Mouse (Mus musculus) E14TG2a.4 (cell line): ENCODE data around the gene Med13l.

Experiments
- H3K27me3 ChIP-seq: 2 replicates; pipeline ENCODE4 v1.6.1; 2014; ENCODE audit warnings: low read length, control low read depth; ENCODE audit not compliant: insufficient read depth
- H3K36me3 ChIP-seq: 2 replicates; pipeline ENCODE4 v1.6.1; 2014; ENCODE audit warnings: low read length, control low read depth; ENCODE audit not compliant: insufficient read depth
- H3K4me1 ChIP-seq: replicated peaks from 2 replicates; pipeline ENCODE4 v1.6.1; 2014; ENCODE audit warnings: low read depth, low read length, control low read depth
- H3K4me3 ChIP-seq: replicated peaks from 2 replicates; pipeline ENCODE4 v1.5.1; 2014; ENCODE audit warnings: mild to moderate bottlenecking, low read length
- H3K9me3 ChIP-seq: 2 replicates; pipeline ENCODE4 v1.6.1; 2014; ENCODE audit warnings: low read length, control low read depth
- CTCF ChIP-seq: conservative IDR thresholded peaks from 2 replicates; pipeline ENCODE4 v1.5.1; 2014; ENCODE audit warnings: low read length
- NANOG ChIP-seq: IDR thresholded peaks from 2 replicates; pipeline ENCODE4 v1.6.1; 2014; ENCODE audit warnings: borderline replicate concordance, low read length, mixed read lengths
- POU5F1 ChIP-seq: IDR thresholded peaks from 2 replicates; pipeline ENCODE4 v1.6.1; 2014; ENCODE audit warnings: low read length, borderline replicate concordance

Med13l gene

GRCm38 (mm10) chr5:118618963-118619610 is 58.6 kb downstream of the Med13l start:
- H3K36me3 ChIP-seq = peaks cover 24% of the 10 kb centered on the region; the same call in 1 of the 2 replicates
- no peak for TF ChIP-seq NANOG
- TF ChIP-seq CTCF = no peak
- no peak for TF ChIP-seq POU5F1
- H3K27me3 ChIP-seq = no peaks in the 10 kb centered on the region
- H3K4me3 ChIP-seq = no peak overlapping the region
- no peaks in the 10 kb centered on the region for H3K9me3 ChIP-seq
- H3K4me1 ChIP-seq = peaks cover 55% of the 10 kb centered on the region

GRCm38 (mm10) chr5:118619801-118620200 is 59.3 kb downstream of the Med13l start:
- Histone ChIP-seq H3K27me3 (no peaks in the 10 kb centered on the region), H3K4me3 (peak overlapping the region; percentile 14; the same call in 1 of the 2 replicates), H3K4me1 (peaks cover 48% of the 10 kb centered on the region), H3K9me3 (no peaks in the 10 kb centered on the region), H3K36me3 (peaks cover 24% of the 10 kb centered on the region; the same call in 1 of the 2 replicates)
- TF ChIP-seq NANOG (no peak), CTCF (no peak), POU5F1 (no peak)

GRCm38 (mm10) chr5:118620330-118620910 is 59.9 kb downstream of the Med13l start:
- no peak overlapping the region for H3K4me3 ChIP-seq
- H3K27me3 ChIP-seq = no peaks in the 10 kb centered on the region
- H3K9me3 ChIP-seq = no peaks in the 10 kb centered on the region
- TF ChIP-seq NANOG = no peak
- TF ChIP-seq CTCF = no peak
- H3K36me3 ChIP-seq = peaks cover 21% of the 10 kb centered on the region; the same call in 1 of the 2 replicates
- peaks cover 46% of the 10 kb centered on the region for H3K4me1 ChIP-seq

GRCm38 (mm10) chr5:118621877-118622276 is 61.4 kb downstream of the Med13l start:
- peaks cover 28% of the 10 kb centered on the region; the same call in 1 of the 2 replicates for H3K36me3 ChIP-seq
- H3K9me3 ChIP-seq = no peaks in the 10 kb centered on the region
- no peaks in the 10 kb centered on the region for H3K27me3 ChIP-seq
- H3K4me3 ChIP-seq = no peak overlapping the region
- TF ChIP-seq CTCF = no peak
- no peak for TF ChIP-seq POU5F1
- no peak for TF ChIP-seq NANOG
- H3K4me1 ChIP-seq = peaks cover 51% of the 10 kb centered on the region

- TF ChIP-seq POU5F1 (no peak), CTCF (no peak), NANOG (no peak)
- Histone ChIP-seq H3K36me3 (peaks cover 27% of the 10 kb centered on the region), H3K4me1 (peaks cover 53% of the 10 kb centered on the region), H3K4me3 (no peak overlapping the region), H3K9me3 (no peaks in the 10 kb centered on the region), H3K27me3 (no peaks in the 10 kb centered on the region)
Measured at GRCm38 (mm10) chr5:118622346-118622745, 61.9 kb downstream of the Med13l start.

- Histone ChIP-seq H3K4me1 (peaks cover 44% of the 10 kb centered on the region), H3K27me3 (no peaks in the 10 kb centered on the region), H3K4me3 (no peak overlapping the region), H3K36me3 (peaks cover 23% of the 10 kb centered on the region), H3K9me3 (no peaks in the 10 kb centered on the region)
- no peak for TF ChIP-seq POU5F1
- no peak for TF ChIP-seq CTCF
- TF ChIP-seq NANOG = no peak
Measured at GRCm38 (mm10) chr5:118623797-118624196, 63.3 kb downstream of the Med13l start.

- Histone ChIP-seq H3K9me3 (no peaks in the 10 kb centered on the region), H3K4me3 (no peak overlapping the region), H3K36me3 (peaks cover 38% of the 10 kb centered on the region), H3K4me1 (peaks cover 33% of the 10 kb centered on the region), H3K27me3 (no peaks in the 10 kb centered on the region)
- TF ChIP-seq CTCF = no peak
Measured at GRCm38 (mm10) chr5:118627630-118628029, 67.2 kb downstream of the Med13l start.

GRCm38 (mm10) chr5:118628211-118628610 is 67.7 kb downstream of the Med13l start:
- H3K4me3 ChIP-seq = no peak overlapping the region
- peaks cover 38% of the 10 kb centered on the region for H3K36me3 ChIP-seq
- H3K27me3 ChIP-seq = no peaks in the 10 kb centered on the region
- peaks cover 33% of the 10 kb centered on the region for H3K4me1 ChIP-seq
- TF ChIP-seq NANOG = no peak
- no peak for TF ChIP-seq CTCF
- no peak for TF ChIP-seq POU5F1
- no peaks in the 10 kb centered on the region for H3K9me3 ChIP-seq

- H3K9me3 ChIP-seq = no peaks in the 10 kb centered on the region
- peaks cover 38% of the 10 kb centered on the region for H3K4me1 ChIP-seq
- peaks cover 37% of the 10 kb centered on the region for H3K36me3 ChIP-seq
- no peak overlapping the region for H3K4me3 ChIP-seq
- no peak for TF ChIP-seq CTCF
- TF ChIP-seq NANOG = no peak
- H3K27me3 ChIP-seq = no peaks in the 10 kb centered on the region
Measured at GRCm38 (mm10) chr5:118632346-118632745, 71.9 kb downstream of the Med13l start.
